Mouse (Mus musculus): ENCODE data around the gene Kif7. TPM values are rescaled to one million over a fixed set of nuclear protein-coding genes. Genes with fewer than 3 reads are reported as not detected.

Kif7 gene
- 0.79 TPM for polyA plus RNA-seq (2017; shearing (Covaris generic))

DNA sequence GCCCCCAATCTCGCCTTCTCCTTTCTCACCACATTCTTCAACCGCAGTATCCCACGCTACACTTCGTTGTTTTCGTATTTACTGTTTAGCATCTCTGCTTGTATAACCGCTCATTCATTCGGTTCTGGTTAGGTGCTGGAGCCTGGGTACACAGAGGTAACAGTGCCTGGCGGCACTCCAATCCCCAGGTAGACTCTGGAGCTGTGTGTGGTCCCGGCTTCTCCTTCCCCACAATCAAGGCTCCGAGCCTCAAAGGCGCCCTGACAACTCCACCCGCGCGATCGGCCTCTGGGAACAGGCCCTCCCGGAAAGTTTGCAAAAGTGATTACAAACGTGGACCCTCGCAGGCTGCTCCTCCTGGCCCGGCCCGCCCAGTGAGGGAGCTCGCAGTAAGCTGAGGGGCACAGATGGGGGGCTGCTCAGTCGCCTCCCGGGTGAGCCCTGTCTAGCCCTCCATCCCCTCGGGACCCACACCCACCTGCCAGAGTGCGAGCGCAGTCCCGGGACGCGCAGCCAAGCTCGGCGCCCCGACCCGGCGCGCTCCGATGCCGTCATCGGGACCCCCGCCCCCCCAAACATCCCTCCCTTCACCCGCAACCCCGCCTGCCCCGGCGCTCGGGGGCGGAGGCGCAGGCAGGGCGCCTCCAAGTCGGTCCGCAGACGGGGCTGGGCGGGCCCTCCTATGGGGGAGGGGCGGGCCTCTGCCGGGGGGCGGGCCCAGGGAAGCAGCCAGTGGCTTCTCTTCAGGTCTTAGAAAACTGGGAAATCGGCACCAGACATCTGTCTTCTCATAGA lies at the start of gene Kif7:
Gene Kif7, minus strand, starts transcription at position 534 of the 795 bp plus-strand sequence.

GRCm38 (mm10) chr7:79742659-79743536 lies 27.4 kb upstream of the Kif7 start, which contains the start of the genes Pex11a and Wdr93:
TSS of gene Pex11a (minus strand) at chr7:79743131.
TSS of gene Wdr93 (plus strand) at chr7:79743163.

GRCm38 (mm10) chr7:79732622-79733021 lies 17.1 kb upstream of the Kif7 start, which contains the start of gene Plin1:
TSS of gene Plin1 (minus strand) at chr7:79732903.

DNA sequence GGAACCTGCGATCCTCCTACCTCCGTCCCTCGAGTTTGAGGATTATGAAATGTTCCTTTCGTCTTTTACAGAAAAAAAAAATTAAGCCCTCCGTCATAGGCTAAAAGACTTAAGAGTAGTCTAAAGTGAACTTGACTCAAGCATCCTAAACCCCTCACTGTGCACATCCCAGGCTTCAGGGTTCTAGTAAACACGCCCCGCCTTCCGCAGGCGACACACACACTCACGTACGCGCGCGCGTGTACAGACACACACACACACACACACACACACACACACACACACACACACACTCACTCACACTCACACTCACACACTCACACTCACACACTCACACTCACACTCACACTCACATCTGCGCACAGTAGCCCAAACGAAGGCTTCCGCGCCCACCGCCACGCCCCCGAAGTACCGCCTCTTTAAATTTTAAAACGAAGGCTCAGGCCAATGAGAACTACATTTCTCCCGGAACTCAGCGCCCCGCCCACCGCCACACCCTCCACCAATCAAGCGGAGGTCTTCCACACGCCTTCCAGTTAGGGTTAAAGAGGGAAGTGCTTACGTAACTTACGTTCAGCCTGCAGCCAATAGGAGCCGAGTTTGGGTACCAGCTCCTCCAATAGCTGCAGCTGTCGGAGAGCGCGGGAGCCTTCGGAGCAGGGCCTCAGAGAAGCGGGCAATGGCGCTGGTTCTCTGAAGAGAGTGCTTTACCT lies 55.8 kb downstream of the Kif7 start, which contains the start of gene Ticrr:
Gene Ticrr, plus strand, starts transcription at position 619 of the 713 bp plus-strand sequence.

Other genes starting within 250 kb of the Kif7 start
- 109 TPM for gene Polg, start 249.4 kb downstream of the Kif7 start, polyA plus RNA-seq (2017; shearing (Covaris generic))
- not detected for gene Rhcg, start 98.1 kb downstream of the Kif7 start, polyA plus RNA-seq (2017; shearing (Covaris generic))
- gene Ticrr, start 55.5 kb downstream of the Kif7 start, polyA plus RNA-seq (2017; shearing (Covaris generic)): 0.92 TPM
- gene Plin1, start 17.2 kb upstream of the Kif7 start, polyA plus RNA-seq (2017; shearing (Covaris generic)): 0.17 TPM
- gene Pex11a, start 27.4 kb upstream of the Kif7 start, polyA plus RNA-seq (2017; shearing (Covaris generic)): 1.7 TPM
- gene Wdr93, start 27.4 kb upstream of the Kif7 start, polyA plus RNA-seq (2017; shearing (Covaris generic)): not detected
- not detected for gene Mesp1, start 78.1 kb upstream of the Kif7 start, polyA plus RNA-seq (2017; shearing (Covaris generic))
- gene Mesp2, start 95.0 kb upstream of the Kif7 start, polyA plus RNA-seq (2017; shearing (Covaris generic)): not detected
- gene Anpep, start 145.3 kb upstream of the Kif7 start, polyA plus RNA-seq (2017; shearing (Covaris generic)): not detected
- 13.3 TPM for gene Ap3s2, start 204.9 kb upstream of the Kif7 start, polyA plus RNA-seq (2017; shearing (Covaris generic))
- gene Arpin, start 219.6 kb upstream of the Kif7 start, polyA plus RNA-seq (2017; shearing (Covaris generic)): 0.16 TPM

Measured in effector memory CD4-positive, alpha-beta T cell, adult 5 months (primary cell).